Mouse (Mus musculus) c-Kit-positive CD71-negative TER-119-negative erythroid progenitor cells, embryonic 14.5 days (primary cell): ENCODE results near the gene Lamtor5.

Experiments
- DNase-seq: peaks from one replicate; pipeline ENCODE4 v3.0.0-alpha.2; 2013; ENCODE audit warnings: low read depth

The Lamtor5 gene

DNA sequence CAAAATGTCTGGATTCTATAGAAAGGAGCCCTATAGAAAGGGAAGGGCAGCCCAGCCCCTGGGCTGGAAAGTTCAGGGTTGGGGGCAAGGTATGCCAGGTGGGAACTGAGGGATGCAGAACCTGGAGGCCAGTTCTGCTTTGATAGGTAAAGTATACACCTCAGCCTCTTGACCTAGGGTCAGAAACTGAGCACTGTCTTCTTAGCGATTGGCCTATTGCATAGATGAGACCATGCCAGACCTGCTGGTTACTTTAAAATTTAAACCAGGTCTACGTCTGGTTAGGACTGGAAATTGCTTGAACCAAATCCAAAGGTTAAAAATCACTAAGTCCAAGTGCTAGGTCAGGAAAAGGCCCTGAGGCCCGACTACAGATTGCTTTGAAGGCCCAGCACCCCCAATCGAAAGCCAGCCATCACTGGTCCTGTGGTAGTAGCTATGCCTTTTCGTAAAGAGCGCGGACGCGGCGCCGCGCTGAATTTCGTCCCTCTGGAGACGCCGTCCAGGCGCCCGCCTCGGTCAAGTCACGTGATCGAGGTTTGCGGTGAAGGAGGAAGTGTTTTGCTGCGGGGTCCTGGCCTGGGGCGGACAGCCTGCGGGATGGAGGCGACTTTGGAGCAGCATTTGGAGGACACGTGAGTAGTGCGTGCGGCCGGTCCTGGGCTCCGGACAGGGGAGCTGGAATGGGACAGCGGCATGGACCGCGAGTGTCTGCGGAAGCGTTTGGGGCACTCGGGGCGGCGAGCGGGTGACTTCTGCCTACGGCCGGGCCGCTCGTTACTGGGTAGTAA, at the start of gene Lamtor5:
Lamtor5 (plus strand) TSS at position 380 of the 791 bp plus-strand sequence.
- DNase-seq: peak; percentile 77

DNA sequence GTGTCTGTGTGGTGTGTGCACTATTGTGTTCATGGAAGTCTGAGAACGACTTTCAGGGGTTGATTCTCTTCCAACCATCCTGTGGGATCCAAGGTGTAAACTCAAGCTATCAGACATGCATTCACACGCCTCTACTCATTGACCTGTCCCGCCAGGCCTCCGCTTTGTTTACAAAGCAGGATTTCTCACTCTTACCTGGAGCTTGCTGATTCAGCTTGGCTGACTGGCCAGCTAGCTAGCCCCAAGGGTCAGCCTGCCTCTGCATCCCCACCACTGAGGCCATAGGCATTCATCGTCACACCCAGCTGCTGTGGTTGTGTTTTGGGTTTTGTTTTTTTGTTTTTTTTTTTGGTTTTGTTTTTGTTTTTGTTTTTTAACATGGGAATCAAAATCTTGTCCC, 49.4 kb upstream of the Lamtor5 start:
- no peak for DNase-seq

GRCm38 (mm10) chr3:107229822-107230221, 48.8 kb upstream of the Lamtor5 start:
- no peak for DNase-seq

GRCm38 (mm10) chr3:107230527-107230926, 48.1 kb upstream of the Lamtor5 start, which contains the start of gene A630076J17Rik:
Gene A630076J17Rik, plus strand, starts transcription at chr3:107230614.
- DNase-seq: no peak

DNA sequence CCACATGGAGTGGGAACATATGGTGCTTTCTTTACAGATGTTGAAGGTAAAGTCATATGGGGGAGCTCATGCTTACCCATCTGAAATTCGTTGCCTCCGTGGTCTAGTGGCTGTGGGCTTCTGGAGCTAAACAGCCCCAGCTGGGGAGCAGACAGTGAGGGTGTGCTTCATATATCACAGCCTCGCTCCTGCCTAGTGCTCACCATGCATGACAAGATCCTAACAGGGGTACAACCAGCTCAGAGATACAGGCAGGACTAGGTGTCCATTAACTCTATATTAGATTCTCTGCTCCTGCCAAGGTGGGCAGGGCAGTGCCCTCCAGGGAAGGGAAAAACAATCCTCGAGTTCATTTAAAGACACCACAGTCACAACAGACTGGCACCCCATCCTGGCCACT, 47.5 kb upstream of the Lamtor5 start:
- DNase-seq: no peak

- DNase-seq: peak; percentile 95
Measured at GRCm38 (mm10) chr3:107233351-107233813, 45.3 kb upstream of the Lamtor5 start.

- no peak for DNase-seq
Measured at GRCm38 (mm10) chr3:107233945-107234344, 44.7 kb upstream of the Lamtor5 start.

DNA sequence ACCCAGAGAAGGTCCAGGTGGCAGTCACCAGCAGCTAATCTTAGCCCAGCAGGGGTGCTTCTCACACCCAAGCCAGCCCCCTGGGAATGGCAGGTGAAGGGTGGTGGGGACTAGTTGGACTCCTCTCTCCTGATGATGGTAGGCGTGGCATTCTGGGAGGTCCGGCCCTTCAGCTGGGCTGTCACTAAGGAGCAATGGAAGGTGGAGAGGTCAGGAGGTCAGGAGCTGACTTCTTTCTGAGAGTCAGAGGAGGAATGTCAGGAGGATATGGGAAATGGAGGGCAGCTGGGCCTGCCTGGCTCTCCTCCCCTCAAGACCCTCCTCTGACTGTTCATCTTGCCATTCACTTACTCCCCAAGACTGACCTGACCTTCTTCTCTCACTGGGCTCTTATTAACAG, 40.6 kb upstream of the Lamtor5 start:
- no peak for DNase-seq

DNA sequence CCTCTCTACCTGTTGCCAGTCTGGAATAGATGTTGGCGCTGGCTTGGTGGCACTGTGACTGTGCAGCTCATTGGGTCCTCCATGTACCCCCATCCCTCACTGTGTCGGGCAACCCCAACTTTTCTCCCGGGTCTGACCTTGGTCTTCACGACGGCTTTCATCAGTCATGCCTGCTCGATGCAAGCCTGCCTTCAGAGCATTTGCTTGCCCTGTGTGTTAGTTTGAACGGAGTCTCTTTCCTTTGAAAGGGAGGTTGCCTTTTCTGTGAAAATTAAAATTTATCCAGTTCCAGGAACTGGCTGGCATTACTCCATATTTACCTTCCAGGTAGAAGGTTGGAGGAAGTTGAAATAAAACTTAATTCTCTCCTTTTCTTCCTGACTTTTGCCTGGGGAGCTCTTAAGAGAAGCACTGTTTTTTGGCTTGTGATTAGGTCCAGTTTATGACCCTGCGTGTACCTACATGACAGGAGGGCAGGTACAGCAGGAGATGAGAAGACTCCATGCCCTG, 40.1 kb upstream of the Lamtor5 start:
- no peak for DNase-seq

DNA sequence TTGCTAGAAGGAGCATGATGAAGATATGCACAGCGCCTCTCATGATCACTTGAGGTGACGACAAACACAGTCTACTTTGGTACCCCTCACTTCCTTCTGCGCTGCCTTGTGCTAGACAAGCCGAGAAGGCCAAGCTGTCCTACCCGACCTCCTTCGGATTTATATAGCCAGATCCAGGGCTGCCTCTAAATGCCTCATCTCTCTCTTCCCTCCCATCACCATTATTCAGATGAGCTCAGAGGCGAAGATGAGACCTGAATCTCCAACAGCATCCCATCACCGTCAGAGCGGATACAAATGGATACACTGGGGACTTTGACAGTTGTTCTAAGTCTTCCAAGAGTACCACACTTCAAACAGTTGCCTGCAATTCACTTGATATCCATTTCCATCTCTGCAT, 39.1 kb upstream of the Lamtor5 start, which contains the start of gene Prok1:
Prok1 (minus strand) TSS at position 101 of the 400 bp plus-strand sequence.
- no peak for DNase-seq

GRCm38 (mm10) chr3:107241389-107242094, 37.1 kb upstream of the Lamtor5 start:
- DNase-seq: no peak

- no peak for DNase-seq
Measured at GRCm38 (mm10) chr3:107246876-107247275, 31.8 kb upstream of the Lamtor5 start.

DNA sequence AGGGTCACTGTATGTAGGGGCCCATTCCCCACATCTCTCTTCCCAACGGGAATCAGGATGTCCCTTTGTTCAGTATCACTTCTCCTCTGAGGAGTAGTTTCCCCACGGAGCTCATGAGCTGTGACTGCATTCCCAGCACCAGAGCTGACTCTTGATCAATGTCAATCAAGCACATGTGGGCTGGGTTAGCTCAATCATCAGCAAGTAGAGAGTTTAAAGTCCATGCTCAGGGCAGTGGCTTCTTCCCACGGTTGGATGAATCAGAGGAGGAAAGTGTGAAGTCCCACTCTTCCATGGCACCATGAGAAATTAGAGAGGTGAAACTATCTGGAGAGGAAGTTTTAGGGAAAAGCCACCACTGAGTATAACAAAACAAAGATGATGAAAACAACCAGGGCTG, 29.6 kb upstream of the Lamtor5 start:
- DNase-seq: no peak

- no peak for DNase-seq
Measured at GRCm38 (mm10) chr3:107250320-107250719, 28.3 kb upstream of the Lamtor5 start.

GRCm38 (mm10) chr3:107252035-107252434, 26.6 kb upstream of the Lamtor5 start:
- DNase-seq: no peak

DNA sequence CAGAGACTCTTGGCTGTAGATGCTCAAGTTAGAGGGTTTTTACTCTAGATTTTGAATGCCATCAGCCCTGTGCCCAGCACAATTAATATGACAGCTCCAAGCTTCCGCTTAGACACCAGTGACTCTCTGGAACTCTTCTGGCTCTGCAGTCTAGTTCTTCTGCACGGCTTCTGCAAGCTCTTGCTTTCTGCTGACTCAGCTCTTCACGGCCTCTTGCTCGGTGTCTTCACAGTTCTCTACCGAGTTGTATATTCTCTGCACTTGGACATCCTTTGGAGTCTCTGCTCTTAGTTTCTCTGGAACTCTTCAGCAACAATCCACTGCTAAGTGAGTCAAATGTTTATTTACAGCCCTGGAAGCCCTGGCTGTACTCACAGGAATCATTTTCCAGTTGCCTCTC, 24.7 kb upstream of the Lamtor5 start:
- no peak for DNase-seq

DNA sequence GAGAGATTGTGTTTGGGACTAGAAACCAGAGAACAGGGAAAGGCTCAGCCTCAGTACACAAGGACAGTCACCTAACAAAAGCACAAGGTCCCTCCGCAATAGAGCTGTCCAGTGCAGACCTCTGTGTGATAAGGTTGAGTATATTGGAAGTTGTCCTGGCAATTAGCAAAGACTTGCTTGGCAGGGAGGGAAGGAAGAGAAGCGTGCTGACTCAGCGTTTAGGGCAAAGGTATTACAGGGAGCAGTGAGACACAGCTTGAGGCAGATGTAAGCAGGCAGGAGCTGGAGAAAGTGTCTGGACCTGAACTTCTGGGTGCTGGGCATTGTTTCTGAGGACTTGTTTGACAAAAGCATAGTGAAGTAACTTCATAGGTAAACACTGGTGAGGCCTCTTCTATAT, 22.7 kb upstream of the Lamtor5 start:
- DNase-seq: no peak

GRCm38 (mm10) chr3:107256724-107257123, 21.9 kb upstream of the Lamtor5 start:
- DNase-seq: no peak

DNA sequence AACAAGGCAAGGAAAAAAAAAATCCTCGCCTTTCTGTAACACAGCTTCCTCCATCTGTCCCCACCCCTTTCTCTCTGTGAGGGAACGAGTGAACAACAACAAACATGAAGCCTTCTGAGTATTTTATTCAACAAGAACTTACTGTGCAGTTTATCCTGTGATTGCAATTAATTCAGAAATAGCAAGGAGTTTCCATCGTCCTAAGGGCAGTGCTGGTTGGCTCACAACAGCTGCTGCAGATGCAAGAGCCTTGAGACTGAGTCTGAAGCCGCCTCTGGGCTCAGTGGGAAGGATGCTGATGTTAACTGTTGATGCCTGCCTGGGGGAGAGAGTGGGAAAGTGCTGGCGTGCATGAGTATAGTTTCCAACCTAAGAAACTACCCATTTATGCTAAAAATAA, 20.7 kb upstream of the Lamtor5 start:
- DNase-seq: no peak

- no peak for DNase-seq
Measured at GRCm38 (mm10) chr3:107260956-107261850, 17.5 kb upstream of the Lamtor5 start.

- no peak for DNase-seq
Measured at GRCm38 (mm10) chr3:107261851-107262165, 16.9 kb upstream of the Lamtor5 start.

DNA sequence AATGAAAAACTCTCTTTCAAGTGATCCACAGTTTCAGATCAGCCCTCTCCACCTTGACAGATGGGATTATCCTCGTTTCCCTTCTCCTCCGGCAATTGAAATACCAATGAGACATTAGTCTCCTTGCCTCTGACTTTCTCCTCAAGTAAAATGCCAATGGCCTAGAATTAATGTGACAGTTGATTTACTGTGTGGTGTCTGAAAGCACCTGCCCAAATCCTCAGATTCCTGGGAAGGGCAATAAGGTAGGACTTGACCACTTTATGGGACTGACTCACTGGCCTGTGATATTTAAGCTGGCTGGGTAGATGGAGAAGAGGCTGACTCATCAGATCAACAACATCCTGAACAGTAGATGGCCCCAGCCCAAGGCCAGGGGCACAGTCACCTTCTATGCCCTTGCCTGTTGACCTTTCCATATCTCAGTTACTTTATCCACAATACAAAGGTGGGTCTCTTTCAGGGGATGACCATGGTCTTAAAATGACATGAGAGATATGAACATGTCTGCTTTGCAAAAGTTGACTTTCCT, 11.8 kb upstream of the Lamtor5 start:
- DNase-seq: no peak
